In genomic region chr6:6955764-6956561, GRCm38 (mm10) we compare ENCODE assay signal across 8 mouse cellular contexts. TPM values are rescaled to one million over a fixed set of nuclear protein-coding genes. Genes with fewer than 3 reads are reported as not detected.
A peak's percentile ranks its signal among the peaks of the same experiment; 100 is the strongest.
DNase-seq lines count a peak whose midpoint lies in the region; ATAC-seq lines count a peak whose summit lies in the region.

Gene Sdhaf3, plus strand, starts transcription at chr6:6956004.

- peak within 1 kb of the TSS; percentile 44; the same call in 1 of the 2 replicates for H3K27ac ChIP-seq in forebrain, embryonic 14.5 days (ENCODE audit: low read depth, low read length)
- H3K27ac ChIP-seq in neural tube, embryonic 15.5 days (replicated peaks) = peak within 1 kb of the TSS; percentile 82

- peak within 1 kb of the TSS; percentile 61 for H3K4me2 ChIP-seq in forebrain, embryonic 14.5 days (ENCODE audit: low read length)
- H3K4me2 ChIP-seq in neural tube, embryonic 15.5 days = peak within 1 kb of the TSS; percentile 66

- peak; percentile 99 for ATAC-seq in forebrain, embryonic 14.5 days
- peak; percentile 100 for ATAC-seq in neural tube, embryonic 15.5 days (ENCODE audit: low FRiP score)

- no peaks in the 10 kb centered on the region for H3K36me3 ChIP-seq in forebrain, embryonic 14.5 days (ENCODE audit: control insufficient read depth, insufficient read depth, low read length)
- H3K36me3 ChIP-seq in neural tube, embryonic 15.5 days = no peaks in the 10 kb centered on the region

- H3K4me3 ChIP-seq in forebrain, embryonic 14.5 days (ENCODE audit: low read depth, low read length) = peak within 1 kb of the TSS; percentile 67
- peak within 1 kb of the TSS; percentile 72 for H3K4me3 ChIP-seq in neural tube, embryonic 15.5 days (replicated peaks)

- under 1% methylated on average over 52 of the region's 52 CpGs for WGBS in forebrain, embryonic 14.5 days
- WGBS in neural tube, embryonic 15.5 days = under 1% methylated on average over 52 of the region's 52 CpGs

- no peaks in the 10 kb centered on the region for H3K9me3 ChIP-seq in forebrain, embryonic 14.5 days (replicated peaks; ENCODE audit: control insufficient read depth, low read length)
- H3K9me3 ChIP-seq in neural tube, embryonic 15.5 days (replicated peaks) = no peaks in the 10 kb centered on the region

- DNase-seq in ES-CJ7 (ENCODE audit: low read depth, low spot score) = peak; percentile 98
- DNase-seq in cerebellum, adult 11 months = peak; percentile 93
- peak; percentile 99 for DNase-seq in forebrain, embryonic 14.5 days (ENCODE audit: low spot score)
- DNase-seq in heart, postnatal 14 days = peak; percentile 94 to 97
- DNase-seq in layer of hippocampus, adult 11-12 months (ENCODE audit: low spot score) = peak; percentile 96
- peak; percentile 95 to 96 for DNase-seq in lung, adult 18-20 months
- peak; percentile 95 for DNase-seq in testis, postnatal 14 days (ENCODE audit: low spot score)

- 0 out of 2 replicates have a peak, but pooled peaks cover 5% of the 10 kb centered on the region for H3K27me3 ChIP-seq in forebrain, embryonic 14.5 days (replicated peaks; ENCODE audit: control insufficient read depth, insufficient read depth, low read length)
- H3K27me3 ChIP-seq in neural tube, embryonic 15.5 days (replicated peaks) = no peaks in the 10 kb centered on the region

- H3K4me1 ChIP-seq in forebrain, embryonic 14.5 days (ENCODE audit: control insufficient read depth, insufficient read depth, low read length) = peaks cover 4% of the 10 kb centered on the region; the same call in 1 of the 2 replicates
- H3K4me1 ChIP-seq in neural tube, embryonic 15.5 days = peaks cover 10% of the 10 kb centered on the region

- intact Hi-C loops in heart, postnatal 14 days (cut with DNase I) = no loop called here

- H3K9ac ChIP-seq in forebrain, embryonic 14.5 days (ENCODE audit: low read length) = peak within 1 kb of the TSS; percentile 80
- peak within 1 kb of the TSS; percentile 69 for H3K9ac ChIP-seq in neural tube, embryonic 15.5 days (replicated peaks)

RNA-seq across cellular contexts. Expression of gene Sdhaf3, which starts in this region (rescaled TPM):
- polyA plus RNA-seq in forebrain, embryonic 14.5 days (2014; fragmentation: Nextera tagmentation; extraction: Ambion mirVana) = 7.4 and 7.6 TPM in 2 replicates
- 1 to 10 TPM; 3.1 to 3.8 TPM for total RNA-seq in heart, postnatal 14 days (2021)
- polyA plus RNA-seq in neural tube, embryonic 15.5 days (2015; fragmentation: Nextera tagmentation; extraction: Ambion mirVana) = 7.3 and 7.4 TPM in 2 replicates

Comparison
In these comparisons a context has a peak if more than half of its experiments do, and no peak if none do; other contexts are left out.
1. Peak in every context shown above with its lines: DNase-seq, ATAC-seq, H3K4me3 ChIP-seq and H3K27ac ChIP-seq.